Mouse (Mus musculus): ENCODE measurements around the gene Dact3. TPM values are rescaled to one million over a fixed set of nuclear protein-coding genes. Genes with fewer than 3 reads are reported as not detected.

The Dact3 gene
- total RNA-seq (2014; fragmentation: Nextera tagmentation): not detected in 2 replicates
- total RNA-seq (2017): 0.31 and 0.69 TPM in 2 replicates

DNA sequence AGATGAGACGGTGACA, at the start of gene Dact3:
Gene Dact3, plus strand, starts transcription at position 8 of the 16 bp plus-strand sequence.
- no peak for ATAC-seq (replicated peaks; ENCODE audit: poor library complexity, severe bottlenecking)

DNA sequence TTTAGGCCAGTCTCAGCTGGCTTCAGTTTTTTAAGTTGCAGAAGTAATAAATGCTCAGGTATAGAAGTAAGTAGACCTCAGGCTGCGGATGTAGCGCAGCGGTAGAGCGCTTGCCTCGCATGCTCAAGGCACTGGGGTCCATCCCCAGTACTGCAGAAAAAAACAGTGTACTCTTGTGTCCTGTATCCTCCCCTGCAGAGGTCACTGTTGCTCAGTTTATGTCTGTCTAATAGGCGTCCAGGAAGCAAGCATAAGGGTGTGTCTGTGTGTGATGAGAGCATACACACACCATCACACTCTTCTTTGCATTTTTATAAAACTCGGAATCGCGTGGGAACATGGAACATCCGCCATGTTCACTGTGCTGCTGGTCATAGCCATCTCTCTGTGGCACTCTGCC, 49.3 kb upstream of the Dact3 start:
- ATAC-seq (replicated peaks; ENCODE audit: poor library complexity, severe bottlenecking): peak; percentile 60

DNA sequence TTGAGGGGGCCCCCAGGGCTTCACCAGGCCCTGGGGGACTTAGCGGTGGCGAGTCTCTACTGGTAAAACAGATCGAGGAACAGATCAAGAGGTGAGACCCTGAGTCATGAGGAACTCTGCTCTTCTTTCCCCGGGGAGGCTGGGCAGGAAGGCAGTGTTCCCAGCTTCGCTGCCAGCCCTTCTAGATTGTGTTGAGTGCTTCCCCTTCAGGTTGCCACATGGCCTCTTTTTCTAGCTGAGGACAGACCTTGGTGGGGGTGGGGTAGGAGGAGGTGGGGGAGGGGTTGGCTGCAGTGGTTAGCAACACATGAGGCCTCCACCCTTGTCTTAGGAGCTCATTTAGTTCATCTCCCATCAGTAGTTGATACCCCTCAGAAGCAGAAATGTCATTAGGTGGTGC, 48.5 kb upstream of the Dact3 start:
- 0 out of 2 replicates have a peak, but pooled peaks have one; percentile 24 for ATAC-seq (replicated peaks; ENCODE audit: poor library complexity, severe bottlenecking)

DNA sequence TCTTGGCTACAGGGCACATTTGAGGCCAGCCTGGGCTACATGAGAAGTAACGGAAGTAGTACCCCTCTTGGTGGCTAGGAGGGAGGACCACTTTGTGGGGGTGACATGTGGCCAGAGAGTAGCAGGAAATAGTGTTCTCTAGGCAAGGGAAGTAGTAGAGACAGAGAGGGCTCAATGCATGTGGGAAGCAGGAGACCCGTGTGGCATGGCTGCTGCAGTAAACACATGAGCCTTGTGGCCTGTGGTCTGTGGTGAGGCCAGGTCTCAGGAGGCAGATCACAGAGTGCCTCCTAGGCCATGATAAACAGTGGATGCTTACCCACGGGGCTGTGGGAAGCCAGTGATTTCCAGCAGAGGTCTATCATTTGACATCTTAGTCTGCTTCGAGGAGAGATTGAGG, 47.8 kb upstream of the Dact3 start:
- peak; percentile 72 for ATAC-seq (replicated peaks; ENCODE audit: poor library complexity, severe bottlenecking)

DNA sequence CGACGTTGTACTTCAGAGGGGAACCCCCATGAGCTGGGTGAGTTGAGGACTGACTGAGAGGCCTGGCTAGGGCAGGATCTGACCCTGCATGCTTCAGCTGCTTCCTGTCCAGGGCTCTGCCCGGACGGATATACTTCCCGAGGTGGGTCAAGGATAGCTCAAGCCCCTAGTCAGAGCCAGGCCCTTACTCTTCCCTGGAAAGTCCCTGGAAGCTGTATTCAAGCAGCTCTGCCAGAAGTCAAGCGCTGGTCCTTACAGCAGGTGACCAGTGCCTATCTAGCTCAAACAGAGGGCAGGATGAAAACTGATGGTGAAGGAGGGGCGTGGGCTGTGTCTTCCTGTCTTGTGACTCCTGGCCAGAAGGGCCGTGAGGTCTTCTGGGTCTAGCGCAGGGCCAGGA, 44.7 kb upstream of the Dact3 start:
- no peak for ATAC-seq (replicated peaks; ENCODE audit: poor library complexity, severe bottlenecking)

DNA sequence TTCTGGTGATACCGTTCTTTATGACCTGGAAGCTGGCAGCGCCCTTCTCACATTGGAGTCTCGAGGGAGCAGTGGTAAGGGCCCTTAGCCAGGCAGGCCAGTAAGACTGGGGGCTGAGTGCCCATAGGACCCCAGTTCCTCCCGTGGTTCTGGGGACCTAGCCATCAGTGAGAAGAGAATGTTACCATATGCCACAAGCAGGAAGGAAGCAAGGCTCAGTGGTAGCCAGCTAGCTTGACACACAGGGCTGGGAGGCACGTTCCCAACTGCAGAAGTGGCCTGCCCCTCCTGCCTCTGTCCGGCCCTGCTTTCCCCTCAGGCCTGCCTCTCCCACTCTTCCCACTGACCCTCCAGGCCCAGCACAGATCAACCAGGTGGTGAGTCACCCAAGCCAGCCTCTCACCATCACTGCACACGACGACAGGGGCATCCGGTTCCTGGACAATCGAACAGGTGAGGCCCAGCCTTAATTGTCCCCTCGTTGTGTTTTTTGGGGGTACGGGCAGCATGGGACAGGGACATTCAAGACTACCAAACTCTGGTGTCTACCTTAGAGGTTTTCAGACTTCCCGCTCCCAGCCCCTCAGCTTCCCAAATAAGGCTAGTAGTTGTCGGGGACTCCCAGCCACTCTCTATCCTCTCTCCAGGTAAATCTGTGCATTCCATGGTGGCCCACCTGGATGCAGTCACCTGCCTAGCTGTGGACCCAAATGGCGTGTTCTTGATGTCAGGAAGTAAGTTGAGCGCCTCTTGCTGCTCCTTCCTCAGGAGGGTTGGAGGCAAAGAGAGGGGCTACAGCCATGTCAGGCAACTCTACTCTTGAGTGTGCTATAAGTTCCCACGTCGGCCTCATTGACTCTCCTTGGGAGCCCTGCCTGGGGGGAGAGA, 37.0 kb upstream of the Dact3 start:
- no peak for ATAC-seq (replicated peaks; ENCODE audit: poor library complexity, severe bottlenecking)

DNA sequence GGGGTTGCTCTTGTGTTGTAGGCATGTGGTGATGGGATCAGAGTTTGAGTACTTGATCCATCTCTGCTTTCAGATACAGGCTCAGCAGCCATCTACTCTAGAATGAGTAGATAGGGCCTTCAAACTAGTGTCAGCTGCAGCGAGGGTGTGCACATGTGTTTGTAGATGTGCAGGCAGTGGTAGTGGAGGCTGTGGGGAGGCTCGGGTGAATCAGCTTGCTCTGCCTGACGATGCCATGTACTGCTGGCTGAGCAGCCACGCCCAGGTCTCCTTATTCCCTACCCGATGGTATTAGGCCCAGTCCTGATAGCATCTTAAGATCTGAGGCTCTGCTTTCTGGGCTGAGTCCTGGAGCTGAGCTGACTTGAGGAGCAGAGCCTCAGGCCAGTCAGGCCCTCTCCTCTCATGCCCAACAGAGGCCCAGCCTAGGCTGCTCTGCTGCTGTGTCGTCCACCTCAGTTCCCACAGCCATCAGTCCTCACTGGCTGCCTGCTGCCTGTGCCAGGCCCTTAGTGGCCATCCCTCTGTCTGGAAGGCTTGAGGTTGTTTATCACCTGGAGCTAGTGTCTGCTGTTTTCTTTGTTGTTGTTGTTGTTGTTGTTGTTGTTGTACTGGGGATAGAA, 36.2 kb upstream of the Dact3 start:
- no peak for ATAC-seq (replicated peaks; ENCODE audit: poor library complexity, severe bottlenecking)

DNA sequence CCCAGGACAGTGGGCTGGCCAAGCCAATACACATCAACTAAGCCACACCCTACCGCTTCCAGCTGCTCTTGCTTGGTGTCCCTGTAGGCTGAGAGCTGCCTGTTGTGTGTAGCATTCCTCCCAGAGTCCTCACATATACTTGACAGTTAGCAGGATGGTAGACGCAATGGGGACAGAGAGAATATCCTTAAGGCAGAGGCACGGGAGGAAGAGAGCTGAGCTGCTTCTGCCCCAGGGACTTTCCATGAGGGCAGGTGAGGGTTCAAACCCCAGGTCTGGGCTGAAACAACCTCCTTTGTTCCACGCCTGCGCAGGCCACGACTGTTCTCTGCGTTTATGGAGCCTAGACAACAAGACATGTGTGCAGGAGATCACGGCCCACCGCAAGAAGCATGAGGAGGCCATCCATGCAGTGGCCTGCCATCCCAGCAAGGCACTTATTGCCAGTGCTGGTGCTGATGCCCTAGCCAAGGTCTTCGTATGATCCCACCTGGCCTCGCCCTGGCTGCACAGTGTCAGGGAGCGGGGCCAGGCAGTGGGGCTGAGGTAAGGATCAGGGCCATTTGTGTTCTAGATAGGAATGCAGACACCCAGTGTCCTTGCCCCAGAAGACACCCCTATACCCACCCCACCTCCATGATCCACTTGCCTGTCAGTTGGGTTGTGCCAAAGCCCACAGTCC, 35.5 kb upstream of the Dact3 start:
- no peak for ATAC-seq (replicated peaks; ENCODE audit: poor library complexity, severe bottlenecking)

DNA sequence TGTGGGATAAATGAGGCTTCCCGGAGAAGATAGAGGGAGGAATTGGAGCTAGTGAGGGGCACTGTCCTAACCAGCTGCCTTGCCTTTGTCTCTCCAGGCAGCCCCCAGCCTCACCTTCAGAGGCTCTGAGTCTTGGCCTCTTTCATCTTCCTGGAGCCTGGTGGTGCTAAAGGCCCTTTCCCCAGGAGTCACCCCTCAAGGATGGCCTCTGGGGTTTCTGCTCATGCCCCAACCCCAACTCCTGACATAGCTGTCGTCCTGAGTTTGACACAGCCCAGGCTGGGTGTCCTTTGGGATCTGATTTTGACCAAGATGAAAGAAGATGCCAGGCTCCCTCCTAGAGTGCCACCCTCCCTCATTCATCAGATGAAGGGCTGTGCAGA, 35.0 kb upstream of the Dact3 start:
- ATAC-seq (replicated peaks; ENCODE audit: poor library complexity, severe bottlenecking): no peak

DNA sequence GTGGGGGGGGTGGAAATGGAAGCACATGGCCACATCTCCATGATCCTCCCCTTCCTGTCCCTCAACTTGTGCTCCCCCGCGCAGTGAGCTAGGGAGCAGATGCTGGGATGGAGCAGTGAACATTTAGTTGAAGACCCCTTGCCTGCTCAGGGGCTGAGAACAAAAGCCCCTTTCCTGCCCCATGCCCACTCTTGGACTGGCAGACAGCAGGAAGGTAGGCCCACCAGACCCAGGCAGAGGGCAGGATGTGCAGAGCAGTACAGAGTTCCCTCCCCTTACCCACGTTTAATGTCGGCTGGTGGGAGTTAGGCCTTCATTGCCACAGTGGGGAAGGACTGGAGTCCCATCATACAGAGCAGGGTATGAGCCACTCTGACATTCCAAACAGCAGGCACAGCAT, 34.0 kb upstream of the Dact3 start:
- no peak for ATAC-seq (replicated peaks; ENCODE audit: poor library complexity, severe bottlenecking)

DNA sequence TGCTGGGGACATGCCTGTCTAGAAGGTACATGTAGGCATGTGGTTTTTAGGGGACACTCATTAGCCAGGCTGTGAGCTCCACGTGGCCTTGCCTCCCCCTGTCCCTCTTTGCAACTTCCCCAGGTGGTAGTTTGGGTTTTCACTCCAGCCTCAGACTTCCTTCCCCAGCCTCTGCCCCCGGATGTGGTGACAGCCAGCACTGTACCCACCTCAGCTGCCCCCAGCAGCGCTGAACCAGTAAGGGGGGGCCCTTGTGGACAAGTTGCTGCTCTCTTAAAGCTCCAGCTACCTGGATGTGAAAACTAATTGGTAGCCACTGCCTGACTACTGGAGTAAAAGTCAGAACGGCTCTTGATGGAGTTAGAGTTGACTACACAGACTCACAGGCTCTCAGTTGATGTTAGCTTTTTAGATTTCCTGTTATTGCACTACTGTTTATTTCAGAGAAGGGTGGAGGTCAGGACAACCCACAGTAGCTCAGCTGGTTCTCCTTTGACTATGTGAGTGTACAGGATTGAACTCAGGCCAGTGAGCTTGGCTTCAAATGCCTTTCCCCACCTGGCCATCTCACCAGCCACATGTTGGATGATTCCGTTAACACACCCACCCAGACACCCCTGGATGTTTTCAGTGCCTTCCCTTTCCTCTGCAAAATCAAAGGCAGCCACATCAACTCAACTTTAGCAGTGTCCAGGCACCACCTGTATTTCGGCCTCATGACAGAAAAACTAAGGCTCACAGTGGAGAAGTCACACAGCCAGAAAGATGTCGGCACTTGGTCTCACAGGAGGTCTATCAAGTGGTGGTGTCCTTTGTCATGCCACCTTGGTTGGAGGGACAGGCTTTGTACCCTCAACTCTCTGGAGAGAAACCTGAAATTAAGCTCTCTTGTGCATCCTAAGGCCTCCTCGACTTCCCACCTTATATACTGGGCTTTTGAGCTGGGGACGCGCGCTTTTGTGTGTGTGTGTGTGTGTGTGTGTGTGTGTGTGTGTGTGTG, 33.3 kb upstream of the Dact3 start:
- peak; percentile 67 for ATAC-seq (replicated peaks; ENCODE audit: poor library complexity, severe bottlenecking)

DNA sequence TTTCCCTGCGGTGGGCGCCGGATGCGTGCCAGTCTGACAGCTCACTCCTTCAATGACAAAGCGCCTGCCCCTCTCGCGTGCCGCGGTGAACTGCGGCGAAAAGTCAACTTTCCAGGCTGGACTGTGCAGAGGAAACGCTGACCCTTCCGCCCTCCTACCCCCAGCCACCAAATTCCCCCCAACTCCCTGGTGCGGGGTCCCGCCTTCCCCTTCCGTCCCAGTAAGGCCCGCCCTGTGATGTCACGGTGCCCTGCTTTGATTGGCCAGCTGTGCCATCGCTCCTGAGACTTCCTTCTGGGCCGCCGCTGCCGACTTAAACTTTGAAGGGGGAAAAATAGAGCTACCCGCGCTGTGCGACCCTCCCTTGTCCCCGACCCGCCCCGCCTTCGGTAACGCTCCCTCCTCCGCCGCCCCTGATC, 32.5 kb upstream of the Dact3 start, which contains the start of gene Prkd2:
Gene Prkd2, plus strand, starts transcription at position 258 of the 419 bp plus-strand sequence.
- ATAC-seq (replicated peaks; ENCODE audit: poor library complexity, severe bottlenecking): peak; percentile 71

DNA sequence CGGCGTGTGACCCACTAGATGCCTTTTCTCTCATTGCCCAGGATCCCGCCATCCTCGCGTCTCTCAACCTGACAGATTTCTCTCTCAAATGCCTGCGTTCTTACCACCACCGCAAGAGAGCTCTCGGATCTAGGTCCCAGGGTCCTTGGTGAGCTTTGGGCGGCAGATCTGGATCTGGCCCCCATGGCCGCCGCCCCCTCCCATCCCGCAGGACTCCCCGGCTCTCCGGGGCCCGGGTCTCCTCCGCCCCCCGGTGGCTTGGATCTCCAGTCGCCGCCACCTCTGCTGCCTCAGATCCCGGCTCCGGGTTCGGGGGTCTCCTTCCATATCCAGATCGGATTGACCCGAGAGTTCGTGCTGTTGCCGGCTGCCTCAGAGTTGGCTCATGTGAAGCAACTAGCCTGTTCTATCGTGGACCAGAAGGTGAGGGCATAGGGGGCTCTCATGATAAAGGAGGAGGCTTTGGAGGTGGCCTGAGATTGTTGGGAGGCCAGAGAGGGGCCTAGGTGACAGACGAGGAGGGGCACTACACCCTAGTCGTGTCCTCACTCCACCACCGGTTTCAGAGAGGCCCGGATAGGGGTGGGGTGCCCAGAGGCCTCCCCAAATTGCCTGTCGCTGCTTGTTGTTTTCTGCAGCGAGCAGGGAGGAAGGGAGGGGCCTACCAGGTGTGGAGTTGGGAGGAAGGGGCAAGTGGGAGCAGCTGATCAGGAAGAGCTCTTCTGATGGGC, 31.5 kb upstream of the Dact3 start:
- no peak for ATAC-seq (replicated peaks; ENCODE audit: poor library complexity, severe bottlenecking)

DNA sequence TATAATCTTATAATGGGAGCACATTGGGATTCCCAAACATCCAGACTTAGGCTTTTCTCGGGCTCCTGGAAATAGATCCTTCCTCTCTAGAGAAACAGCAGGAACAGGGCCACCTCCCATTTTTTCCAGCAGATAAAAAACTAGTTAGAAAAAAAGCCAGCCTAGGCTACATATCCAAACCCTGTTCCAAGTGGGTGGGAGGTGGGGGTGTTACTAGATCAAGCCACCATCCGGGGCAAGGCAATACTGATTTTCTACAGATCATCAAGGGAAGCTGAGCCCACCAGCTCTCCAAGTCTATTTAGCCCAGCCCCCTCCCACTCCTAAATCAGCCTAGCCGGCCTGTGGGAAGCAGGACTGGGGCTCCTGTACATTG, 30.4 kb upstream of the Dact3 start:
- no peak for ATAC-seq (replicated peaks; ENCODE audit: poor library complexity, severe bottlenecking)

DNA sequence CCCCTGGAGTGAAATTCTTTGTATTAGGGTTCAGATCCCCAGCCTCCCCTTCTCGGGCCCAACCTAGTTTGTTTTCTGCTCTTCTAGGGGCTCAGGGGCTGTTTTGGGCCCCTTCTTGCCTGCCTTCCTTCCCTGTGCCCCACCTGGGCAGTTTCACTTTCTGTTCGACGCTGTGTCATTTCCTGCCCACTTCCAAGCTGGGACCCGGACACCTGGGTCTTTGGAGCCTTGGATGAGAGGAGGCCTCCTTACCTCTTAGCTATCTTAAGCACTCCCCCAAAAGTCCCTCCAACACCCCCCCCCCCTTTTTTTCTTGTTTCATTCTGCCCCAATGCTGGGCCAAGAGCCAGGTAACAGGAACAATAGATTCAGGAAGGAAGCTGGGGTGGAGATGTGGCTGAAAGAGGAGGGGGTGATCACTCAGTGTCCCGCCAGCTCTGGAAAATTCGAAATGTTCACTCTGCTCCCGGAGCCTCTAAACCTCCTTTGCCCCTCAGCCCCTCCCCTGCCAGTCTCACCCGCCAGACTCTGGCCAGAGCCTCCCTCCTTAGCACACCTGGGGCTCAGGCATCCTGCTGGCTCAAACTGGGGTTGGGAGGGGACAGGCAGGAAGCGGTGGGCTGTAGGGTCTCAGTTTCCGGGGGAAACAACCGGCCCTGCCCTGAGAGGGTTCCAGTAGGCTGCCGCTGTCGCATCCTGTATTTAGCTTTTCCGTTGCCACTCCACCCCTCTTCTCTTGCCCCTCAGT, 29.9 kb upstream of the Dact3 start:
- ATAC-seq (replicated peaks; ENCODE audit: poor library complexity, severe bottlenecking): peak; percentile 4; the same call in 1 of the 2 replicates

DNA sequence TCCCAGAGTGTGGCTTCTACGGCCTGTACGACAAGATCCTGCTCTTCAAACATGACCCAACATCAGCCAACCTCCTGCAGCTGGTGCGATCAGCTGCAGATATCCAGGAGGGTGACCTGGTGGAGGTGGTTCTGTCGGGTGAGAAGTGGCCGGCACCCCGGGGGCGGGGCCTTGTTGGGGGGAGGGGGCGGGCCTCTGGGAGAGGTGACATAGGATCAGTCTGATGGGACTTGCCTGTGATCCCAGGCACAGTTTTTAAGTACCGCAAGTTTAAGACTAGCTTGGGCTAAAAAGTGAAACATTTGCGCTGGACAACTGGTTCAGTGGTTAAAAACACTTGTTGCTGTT, 29.3 kb upstream of the Dact3 start:
- ATAC-seq (replicated peaks; ENCODE audit: poor library complexity, severe bottlenecking): no peak

DNA sequence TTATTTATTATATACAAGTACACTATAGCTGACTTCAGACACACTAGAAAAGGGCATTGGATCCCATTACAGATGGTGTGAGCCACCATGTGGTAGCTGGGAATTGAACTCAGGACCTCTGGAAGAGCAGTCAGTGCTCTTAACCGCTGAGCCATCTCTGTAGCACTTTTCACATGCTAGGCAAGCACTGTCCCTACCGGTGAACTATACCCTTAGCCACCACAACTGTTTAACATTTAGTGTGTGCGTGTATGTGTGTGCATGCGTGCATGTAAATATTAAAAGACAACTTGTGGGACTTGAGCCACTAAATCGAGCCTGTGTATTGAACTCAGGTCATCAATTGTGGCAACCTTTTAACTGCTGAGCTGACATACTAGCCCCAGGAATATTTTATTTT, 28.3 kb upstream of the Dact3 start:
- no peak for ATAC-seq (replicated peaks; ENCODE audit: poor library complexity, severe bottlenecking)

DNA sequence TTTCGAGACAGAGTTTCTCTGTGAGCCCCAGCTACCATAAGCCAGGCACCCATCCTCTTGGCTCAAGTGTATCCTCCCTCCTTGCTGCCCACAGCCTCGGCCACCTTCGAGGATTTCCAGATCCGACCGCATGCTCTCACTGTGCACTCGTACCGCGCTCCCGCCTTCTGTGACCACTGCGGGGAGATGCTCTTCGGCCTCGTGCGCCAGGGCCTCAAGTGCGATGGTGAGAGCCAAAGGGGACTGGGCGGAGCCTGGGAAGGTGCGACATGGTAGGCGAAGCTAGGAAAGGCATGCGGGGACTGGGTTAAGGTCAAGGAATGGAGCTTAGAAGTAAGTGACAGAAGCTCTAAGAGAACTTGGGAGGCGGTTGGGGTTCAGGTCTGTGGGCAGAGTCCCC, 27.6 kb upstream of the Dact3 start:
- ATAC-seq (replicated peaks; ENCODE audit: poor library complexity, severe bottlenecking): no peak

DNA sequence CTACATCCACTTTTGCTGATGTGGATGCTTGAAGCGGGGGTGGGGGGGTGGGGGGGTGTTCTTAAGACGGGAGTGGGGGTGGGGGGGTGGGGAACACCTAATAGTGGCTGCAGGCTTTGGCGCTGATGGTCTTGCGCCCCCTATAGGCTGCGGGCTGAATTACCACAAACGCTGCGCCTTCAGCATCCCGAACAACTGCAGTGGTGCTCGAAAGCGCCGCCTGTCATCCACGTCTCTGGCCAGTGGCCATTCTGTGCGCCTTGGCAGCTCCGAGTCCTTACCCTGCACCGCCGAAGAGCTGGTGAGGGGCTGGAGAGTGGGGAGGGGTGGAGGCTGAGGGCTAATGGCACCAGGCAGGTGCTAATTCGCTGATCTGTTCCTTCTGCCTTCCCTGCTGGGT, 26.5 kb upstream of the Dact3 start:
- ATAC-seq (replicated peaks; ENCODE audit: poor library complexity, severe bottlenecking): peak; percentile 24; the same call in 1 of the 2 replicates

Data from granulocyte monocyte progenitor cell, adult 5-6 weeks (primary cell).